Mouse (Mus musculus) heart, postnatal 0 days (tissue): ENCODE results near the gene Dnah11. TPM values are rescaled to one million over a fixed set of nuclear protein-coding genes. Genes with fewer than 3 reads are reported as not detected.

Experiments
- ATAC-seq: fragments of 200-750 bp; cut with Nextera tagmentation; 2 replicates; pipeline ENCODE4 v1.8.0; 2017; ENCODE audit warnings: low read depth, moderate number of reproducible peaks, moderate library complexity; ENCODE audit not compliant: insufficient read depth
- DNase-seq: peaks from one replicate; pipeline ENCODE4 v3.0.0-alpha.2; 2016; ENCODE audit warnings: low spot score
- H3K27ac ChIP-seq: fragments of 300-500 bp; sonication (generic); 2 replicates; pipeline ENCODE4 v1.5.1; 2014; ENCODE audit warnings: low read depth, mild to moderate bottlenecking
- H3K27me3 ChIP-seq: fragments of 300-500 bp; sonication (generic); 2 replicates; pipeline ENCODE4 v1.6.1; 2014; ENCODE audit warnings: low read length, mixed read lengths; ENCODE audit not compliant: control insufficient read depth, insufficient read depth
- H3K36me3 ChIP-seq: fragments of 300-500 bp; sonication (generic); replicated peaks from 2 replicates; pipeline ENCODE4 v1.6.1; 2014; ENCODE audit warnings: low read length, mixed read lengths; ENCODE audit not compliant: control insufficient read depth, insufficient read depth
- H3K4me1 ChIP-seq: fragments of 300-500 bp; sonication (generic); 2 replicates; pipeline ENCODE4 v1.6.1; 2014; ENCODE audit warnings: antibody characterized with exemption; ENCODE audit not compliant: control insufficient read depth, insufficient read depth
- H3K4me2 ChIP-seq: fragments of 300-500 bp; sonication (generic); 2 replicates; pipeline ENCODE4 v1.6.1; 2014; ENCODE audit warnings: low read depth, mild to moderate bottlenecking, low read length, moderate library complexity
- H3K4me3 ChIP-seq: fragments of 300-500 bp; sonication (generic); 2 replicates; pipeline ENCODE4 v1.5.1; 2014; ENCODE audit warnings: low read depth, low read length
- H3K9ac ChIP-seq: fragments of 300-500 bp; sonication (generic); replicated peaks from 2 replicates; pipeline ENCODE4 v1.6.1; 2014; ENCODE audit warnings: low read depth, low read length, mixed read lengths
- H3K9me3 ChIP-seq: fragments of 300-500 bp; sonication (generic); replicated peaks from 2 replicates; pipeline ENCODE4 v1.6.1; 2016; ENCODE audit warnings: low read length; ENCODE audit not compliant: control insufficient read depth
- CTCF ChIP-seq: IDR thresholded peaks from 2 replicates; pipeline ENCODE4 v1.5.1; 2016; ENCODE audit warnings: antibody characterized with exemption, control low read depth, low read depth
- EP300 ChIP-seq: IDR thresholded peaks from 2 replicates; pipeline ENCODE4 v1.6.1; 2016; ENCODE audit warnings: antibody characterized with exemption, low read depth
- WGBS: fragments of 180-500 bp; shearing (Covaris S2); extraction: QIAGEN DNeasy Blood & Tissue Kit; methylation state at CpG from one replicate; pipeline ENCODE4 v1.1.7; 2014; 5-methylcytosine and 5-hydroxymethylcytosine counted together
- polyA plus RNA-seq: library from polyadenylated mRNA; unstranded; fragments of >200 nt; fragmentation: Nextera tagmentation; extraction: Ambion mirVana; gene quantifications from 2 replicates; pipeline ENCODE4 v1.2.1, GENCODE M21; 2015
- total RNA-seq: library from RNA; depleted of rRNA; stranded (reverse); fragments of >200 nt; gene quantifications from 2 replicates; pipeline ENCODE4 v1.2.3, GENCODE M21; 2014; ENCODE audit warnings: low replicate concordance

Dnah11 gene
- total and polyA plus RNA-seq, 2 experiments from 2014 or later: not detected

GRCm38 (mm10) chr12:118072181-118072872 is 126.5 kb downstream of the Dnah11 start:
- ATAC-seq: no peak
- no peak for DNase-seq
- no peak overlapping the region for H3K27ac ChIP-seq
- no peak for TF ChIP-seq CTCF
- no peak for TF ChIP-seq EP300
- no peaks in the 10 kb centered on the region for H3K27me3 ChIP-seq
- no peak overlapping the region for H3K4me3 ChIP-seq
- no peaks in the 10 kb centered on the region for H3K4me1 ChIP-seq
- H3K36me3 ChIP-seq: no peaks in the 10 kb centered on the region
- H3K4me2 ChIP-seq: no peak overlapping the region
- no peaks in the 10 kb centered on the region for H3K9me3 ChIP-seq
- whole genome bisulfite sequencing: 74% methylated on average over 3 of the region's 3 CpGs
- no peak overlapping the region for H3K9ac ChIP-seq

DNA sequence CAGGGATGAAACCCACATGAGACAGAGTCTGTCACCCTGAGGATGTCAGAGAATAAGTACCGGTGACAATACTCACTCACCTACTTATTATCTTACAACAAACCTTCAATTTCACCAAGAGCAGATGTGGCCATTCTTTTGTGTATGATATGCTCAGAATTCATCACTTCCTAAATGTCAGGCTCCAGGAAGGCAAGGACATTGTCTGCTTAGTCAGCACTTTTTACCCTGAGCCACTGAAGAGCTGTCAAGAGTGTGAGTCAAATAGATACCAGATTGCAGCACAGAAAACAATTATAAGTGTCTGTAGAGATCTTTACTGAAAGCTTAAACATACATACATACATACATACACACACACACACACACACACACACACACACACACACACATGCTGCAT is 127.2 kb downstream of the Dnah11 start:
- no peaks in the 10 kb centered on the region for H3K4me1 ChIP-seq
- no peak for TF ChIP-seq CTCF
- TF ChIP-seq EP300: no peak
- no peak overlapping the region for H3K4me3 ChIP-seq
- H3K36me3 ChIP-seq: no peaks in the 10 kb centered on the region
- no peak for ATAC-seq
- H3K27ac ChIP-seq: no peak overlapping the region
- no peak overlapping the region for H3K9ac ChIP-seq
- no peaks in the 10 kb centered on the region for H3K9me3 ChIP-seq
- H3K27me3 ChIP-seq: no peaks in the 10 kb centered on the region
- 82% methylated on average over 1 of the region's 1 CpGs for WGBS
- no peak for DNase-seq
- H3K4me2 ChIP-seq: no peak overlapping the region

DNA sequence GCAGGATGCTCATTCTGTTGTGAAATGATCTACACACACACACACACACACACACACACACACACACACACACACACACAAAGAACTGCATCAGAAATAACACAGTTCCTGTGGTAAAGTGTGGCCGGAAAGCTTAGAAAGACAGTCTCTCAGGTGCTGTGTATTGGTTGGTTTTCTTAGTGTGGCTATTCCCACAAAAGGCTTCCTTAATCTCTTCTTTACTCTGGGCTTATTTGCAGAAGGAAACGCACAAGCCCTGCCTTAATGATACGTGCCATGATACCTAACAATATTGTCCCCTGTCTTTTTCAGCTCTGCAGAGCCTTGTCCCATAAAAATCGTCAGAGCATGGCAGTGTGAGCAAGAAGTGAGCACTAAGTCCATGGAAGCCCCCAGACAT is 130.1 kb downstream of the Dnah11 start:
- no peaks in the 10 kb centered on the region for H3K4me1 ChIP-seq
- no peaks in the 10 kb centered on the region for H3K36me3 ChIP-seq
- no peak overlapping the region for H3K9ac ChIP-seq
- no peak overlapping the region for H3K4me2 ChIP-seq
- H3K27me3 ChIP-seq: no peaks in the 10 kb centered on the region
- no peaks in the 10 kb centered on the region for H3K9me3 ChIP-seq
- ATAC-seq (no peak), DNase-seq (no peak)
- TF ChIP-seq CTCF (no peak), EP300 (no peak)
- no peak overlapping the region for H3K4me3 ChIP-seq
- 59% methylated on average over 4 of the region's 4 CpGs for WGBS
- no peak overlapping the region for H3K27ac ChIP-seq

DNA sequence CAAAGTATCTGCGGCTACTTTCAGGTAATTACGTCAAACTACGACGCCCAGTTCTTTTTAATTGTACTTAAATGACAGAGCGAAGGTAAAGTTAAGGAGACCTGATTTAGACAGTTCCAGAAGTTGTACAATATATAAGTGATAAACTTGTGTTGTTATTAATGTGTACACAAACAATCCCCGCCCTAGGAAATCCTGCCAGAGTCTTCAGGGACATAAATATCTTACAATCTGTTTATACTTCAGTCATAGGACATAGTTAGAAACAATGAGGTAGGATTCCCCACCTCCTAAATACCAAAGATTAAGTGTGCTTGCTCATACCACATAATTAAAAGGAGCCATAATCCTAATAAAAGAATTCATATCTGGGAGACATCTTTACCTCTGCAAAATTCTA is 136.5 kb downstream of the Dnah11 start:
- no peaks in the 10 kb centered on the region for H3K36me3 ChIP-seq
- no peak for TF ChIP-seq EP300
- no peak for TF ChIP-seq CTCF
- no peaks in the 10 kb centered on the region for H3K9me3 ChIP-seq
- no peak overlapping the region for H3K4me2 ChIP-seq
- H3K4me1 ChIP-seq: no peaks in the 10 kb centered on the region
- ATAC-seq: no peak
- H3K27me3 ChIP-seq: no peaks in the 10 kb centered on the region
- no peak overlapping the region for H3K4me3 ChIP-seq
- no peak overlapping the region for H3K9ac ChIP-seq
- no peak for DNase-seq
- 87% methylated on average over 6 of the region's 6 CpGs for WGBS
- no peak overlapping the region for H3K27ac ChIP-seq

DNA sequence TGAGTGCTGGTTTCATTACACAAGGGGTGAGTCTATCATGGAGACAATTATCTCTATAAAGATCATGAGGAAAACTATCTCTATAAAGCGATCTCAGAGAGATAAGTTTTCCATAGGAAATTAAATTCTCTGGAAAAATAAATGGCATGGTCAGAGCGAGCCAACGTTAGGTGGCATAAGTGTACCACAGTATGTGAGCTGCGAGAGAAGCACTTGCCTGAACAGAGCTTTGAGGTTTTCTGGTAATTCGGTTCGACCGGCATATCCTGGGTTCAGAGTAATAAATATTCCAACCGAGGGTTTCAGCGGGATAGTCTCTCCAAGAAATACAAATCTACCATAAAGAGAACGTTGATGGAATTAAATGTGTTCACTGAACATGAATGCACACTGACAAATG is 142.0 kb downstream of the Dnah11 start:
- ATAC-seq (no peak), DNase-seq (no peak)
- Histone ChIP-seq H3K27me3 (no peaks in the 10 kb centered on the region), H3K27ac (no peak overlapping the region), H3K4me2 (no peak overlapping the region), H3K9ac (no peak overlapping the region), H3K9me3 (no peaks in the 10 kb centered on the region), H3K4me3 (no peak overlapping the region), H3K36me3 (no peaks in the 10 kb centered on the region), H3K4me1 (no peaks in the 10 kb centered on the region)
- TF ChIP-seq EP300: no peak
- no peak for TF ChIP-seq CTCF
- WGBS: 75% methylated on average over 10 of the region's 10 CpGs

- TF ChIP-seq CTCF (no peak), EP300 (no peak)
- 84% methylated on average over 4 of the region's 4 CpGs for WGBS
- H3K4me2 ChIP-seq: no peak overlapping the region
- no peaks in the 10 kb centered on the region for H3K27me3 ChIP-seq
- 0 out of 2 replicates have a peak, but pooled peaks cover 5% of the 10 kb centered on the region for H3K4me1 ChIP-seq
- ATAC-seq (no peak), DNase-seq (no peak)
- H3K9ac ChIP-seq: no peak overlapping the region
- H3K36me3 ChIP-seq: no peaks in the 10 kb centered on the region
- H3K9me3 ChIP-seq: no peaks in the 10 kb centered on the region
- no peak overlapping the region for H3K4me3 ChIP-seq
- no peak overlapping the region for H3K27ac ChIP-seq
Measured at GRCm38 (mm10) chr12:118045381-118045780, 153.5 kb downstream of the Dnah11 start.
